Mouse (Mus musculus): ENCODE data around the gene Eif5b. TPM values are rescaled to one million over a fixed set of nuclear protein-coding genes. Genes with fewer than 3 reads are reported as not detected.

The Eif5b gene
- polyA plus RNA-seq, 1 experiment from 2014 or later = 20.7 TPM

DNA sequence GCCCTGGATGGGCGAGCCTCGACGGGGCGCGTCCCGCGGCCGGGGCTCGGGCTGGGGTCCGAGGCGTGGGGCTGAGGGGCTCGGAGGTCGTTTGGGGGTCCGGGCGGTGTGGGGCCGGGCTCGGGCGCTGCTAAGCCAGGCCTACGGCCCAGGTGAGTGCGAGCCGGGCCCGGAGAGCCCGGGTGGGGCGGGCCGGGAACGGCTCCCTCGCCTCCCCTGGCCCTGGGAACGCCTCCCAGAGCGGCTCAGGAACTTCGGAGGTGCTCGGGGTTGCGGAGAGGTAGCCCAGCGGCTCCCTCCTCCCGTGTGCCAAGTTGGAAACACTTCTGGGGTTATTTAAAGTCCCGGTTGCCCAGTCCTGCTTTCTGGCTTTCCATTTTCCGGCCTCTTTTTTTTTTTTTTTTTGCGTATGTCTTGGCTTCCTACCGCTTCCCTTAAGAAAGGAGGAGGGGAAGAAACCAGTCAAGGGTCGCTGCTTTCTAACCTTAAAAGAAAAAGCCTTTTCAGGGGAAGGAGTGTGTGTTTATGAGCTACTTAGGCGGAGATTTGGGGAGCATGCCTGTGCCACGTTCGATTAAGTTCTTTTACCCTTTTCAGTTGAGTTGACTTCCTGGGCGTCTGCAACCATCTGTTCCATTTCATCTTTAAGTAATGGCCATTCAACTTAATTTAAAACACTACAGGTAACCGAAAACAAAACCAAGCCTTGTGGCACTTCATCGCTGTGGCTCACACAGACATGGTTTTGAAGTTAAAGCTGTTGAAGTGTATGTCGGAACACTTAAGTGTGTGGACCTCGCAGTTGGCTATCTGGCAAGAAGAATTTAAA is 775 bp downstream of the Eif5b start:
- DNase-seq (no peak), ATAC-seq (ENCODE audit: low FRiP score, low TSS enrichment) (peak; percentile 13; the same call in 1 of the 2 replicates)
- peak overlapping the region; percentile 94 for H3K27ac ChIP-seq (replicated peaks; ENCODE audit: low read depth, low read length)
- no peaks in the 10 kb centered on the region for H3K27me3 ChIP-seq (ENCODE audit: control insufficient read depth, insufficient read depth, low read length)
- no peaks in the 10 kb centered on the region for H3K9me3 ChIP-seq (ENCODE audit: control insufficient read depth, low read length)
- peak overlapping the region; percentile 80 for H3K9ac ChIP-seq (replicated peaks; ENCODE audit: low read length)
- H3K36me3 ChIP-seq (ENCODE audit: control insufficient read depth, insufficient read depth, low read length) = peaks cover 20% of the 10 kb centered on the region
- H3K4me1 ChIP-seq (ENCODE audit: control insufficient read depth, insufficient read depth, low read length) = peaks cover 17% of the 10 kb centered on the region
- H3K4me2 ChIP-seq (ENCODE audit: low read length) = peak overlapping the region; percentile 67
- WGBS = 3% methylated on average over 47 of the region's 47 CpGs
- peak overlapping the region; percentile 90 for H3K4me3 ChIP-seq (replicated peaks; ENCODE audit: low read depth, low read length)

DNA sequence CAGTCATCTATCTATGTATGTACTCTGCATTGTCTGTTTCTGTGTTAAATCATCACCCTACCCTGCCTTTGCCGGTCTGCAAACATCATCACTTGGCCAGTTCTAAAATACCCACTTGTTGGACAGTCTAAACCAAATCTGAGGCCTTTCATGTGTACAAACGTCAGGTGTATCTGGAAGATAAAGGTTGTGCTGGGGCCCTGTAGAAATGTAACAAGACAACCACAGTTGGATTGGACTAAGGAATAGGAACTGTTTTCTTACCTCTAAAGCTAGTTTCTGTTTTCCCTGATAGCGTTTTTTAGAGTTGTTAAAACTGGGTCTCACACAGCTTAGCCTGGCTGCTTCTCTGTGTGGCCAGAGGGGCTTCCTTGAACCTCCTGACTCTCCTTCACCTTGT is 1.7 kb downstream of the Eif5b start:
- no peaks in the 10 kb centered on the region for H3K9me3 ChIP-seq (ENCODE audit: control insufficient read depth, low read length)
- H3K4me3 ChIP-seq (replicated peaks; ENCODE audit: low read depth, low read length) = no peak overlapping the region
- WGBS = 82% methylated on average over 3 of the region's 3 CpGs
- H3K4me1 ChIP-seq (ENCODE audit: control insufficient read depth, insufficient read depth, low read length) = peaks cover 17% of the 10 kb centered on the region
- H3K9ac ChIP-seq (replicated peaks; ENCODE audit: low read length) = no peak overlapping the region
- H3K4me2 ChIP-seq (ENCODE audit: low read length) = peak overlapping the region; percentile 67; the same call in 1 of the 2 replicates
- no peak overlapping the region for H3K27ac ChIP-seq (replicated peaks; ENCODE audit: low read depth, low read length)
- no peak for ATAC-seq (ENCODE audit: low FRiP score, low TSS enrichment)
- peaks cover 10% of the 10 kb centered on the region for H3K36me3 ChIP-seq (ENCODE audit: control insufficient read depth, insufficient read depth, low read length)
- no peaks in the 10 kb centered on the region for H3K27me3 ChIP-seq (ENCODE audit: control insufficient read depth, insufficient read depth, low read length)
- DNase-seq = no peak

DNA sequence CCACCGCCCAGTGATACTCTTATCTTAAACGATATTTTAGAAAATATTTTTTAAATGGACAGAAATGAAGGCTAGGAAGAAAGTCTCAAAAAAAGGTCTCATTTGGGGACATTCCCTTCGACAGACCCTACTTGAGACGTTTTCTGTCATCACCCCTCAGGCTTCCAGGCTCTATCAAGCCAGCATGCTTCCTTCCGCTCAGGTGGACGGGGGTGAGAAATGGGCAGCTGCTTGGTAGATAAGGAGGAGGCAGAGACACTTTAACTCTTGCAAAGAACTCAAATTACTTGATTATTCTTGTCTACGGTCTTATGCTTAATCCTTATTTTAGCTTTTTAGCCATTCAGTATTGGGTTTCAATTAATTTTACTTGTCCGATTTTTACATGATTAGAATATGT is 3.0 kb downstream of the Eif5b start:
- H3K4me1 ChIP-seq (ENCODE audit: control insufficient read depth, insufficient read depth, low read length) = peaks cover 17% of the 10 kb centered on the region
- H3K27me3 ChIP-seq (ENCODE audit: control insufficient read depth, insufficient read depth, low read length) = no peaks in the 10 kb centered on the region
- H3K9ac ChIP-seq (replicated peaks; ENCODE audit: low read length) = no peak overlapping the region
- H3K4me2 ChIP-seq (ENCODE audit: low read length) = no peak overlapping the region
- DNase-seq (no peak), ATAC-seq (ENCODE audit: low FRiP score, low TSS enrichment) (no peak)
- no peak overlapping the region for H3K27ac ChIP-seq (replicated peaks; ENCODE audit: low read depth, low read length)
- H3K9me3 ChIP-seq (ENCODE audit: control insufficient read depth, low read length) = no peaks in the 10 kb centered on the region
- H3K36me3 ChIP-seq (ENCODE audit: control insufficient read depth, insufficient read depth, low read length) = no peaks in the 10 kb centered on the region
- WGBS = 94% methylated on average over 8 of the region's 8 CpGs
- no peak overlapping the region for H3K4me3 ChIP-seq (replicated peaks; ENCODE audit: low read depth, low read length)

DNA sequence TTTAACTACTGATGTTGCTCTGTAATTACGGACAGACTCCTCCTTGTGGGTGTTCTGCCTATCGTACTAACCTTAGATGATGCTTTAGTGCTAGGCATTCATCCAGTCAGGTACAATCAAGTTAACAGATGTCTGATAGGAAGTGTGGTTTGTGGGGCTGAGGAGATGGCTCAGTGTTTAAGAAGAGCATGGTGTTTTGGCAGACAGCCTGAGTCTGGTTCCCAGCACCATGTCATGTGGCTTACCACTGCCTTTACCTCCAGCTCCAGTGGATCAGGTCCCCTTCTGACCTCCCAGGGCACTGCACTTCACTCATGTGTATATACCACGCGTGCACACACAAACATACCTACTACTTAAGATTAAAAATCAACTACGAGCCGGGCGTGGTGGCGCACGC is 4.1 kb downstream of the Eif5b start:
- no peak overlapping the region for H3K9ac ChIP-seq (replicated peaks; ENCODE audit: low read length)
- peaks cover 11% of the 10 kb centered on the region for H3K4me1 ChIP-seq (ENCODE audit: control insufficient read depth, insufficient read depth, low read length)
- no peaks in the 10 kb centered on the region for H3K27me3 ChIP-seq (ENCODE audit: control insufficient read depth, insufficient read depth, low read length)
- ATAC-seq (ENCODE audit: low FRiP score, low TSS enrichment) (no peak), DNase-seq (no peak)
- no peak overlapping the region for H3K4me3 ChIP-seq (replicated peaks; ENCODE audit: low read depth, low read length)
- WGBS = 95% methylated on average over 9 of the region's 9 CpGs
- H3K9me3 ChIP-seq (ENCODE audit: control insufficient read depth, low read length) = no peaks in the 10 kb centered on the region
- no peak overlapping the region for H3K27ac ChIP-seq (replicated peaks; ENCODE audit: low read depth, low read length)
- H3K36me3 ChIP-seq (ENCODE audit: control insufficient read depth, insufficient read depth, low read length) = no peaks in the 10 kb centered on the region
- no peak overlapping the region for H3K4me2 ChIP-seq (ENCODE audit: low read length)

DNA sequence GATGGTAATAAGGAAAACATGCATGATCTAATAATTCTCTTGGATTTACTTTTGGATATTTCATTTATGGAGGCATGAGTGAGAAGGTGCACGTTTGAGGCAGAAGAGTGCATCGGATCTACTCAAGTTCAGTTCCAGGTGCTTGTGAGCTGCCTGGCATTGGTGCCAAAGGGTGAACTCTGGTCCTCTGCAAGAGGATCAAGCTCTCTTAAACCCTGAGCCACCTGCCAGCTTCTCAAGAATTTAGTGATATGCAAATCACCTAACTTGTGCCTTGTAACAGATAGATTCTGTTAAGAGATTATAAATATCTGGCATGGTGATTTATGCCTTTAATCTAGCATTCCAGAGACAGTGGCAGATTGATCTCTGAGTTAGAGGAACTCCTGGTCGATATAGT is 5.2 kb downstream of the Eif5b start:
- ATAC-seq (ENCODE audit: low FRiP score, low TSS enrichment) (no peak), DNase-seq (no peak)
- Histone ChIP-seq H3K4me2 (ENCODE audit: low read length) (no peak overlapping the region), H3K27ac (replicated peaks; ENCODE audit: low read depth, low read length) (no peak overlapping the region), H3K9ac (replicated peaks; ENCODE audit: low read length) (no peak overlapping the region), H3K4me3 (replicated peaks; ENCODE audit: low read depth, low read length) (no peak overlapping the region), H3K27me3 (ENCODE audit: control insufficient read depth, insufficient read depth, low read length) (no peaks in the 10 kb centered on the region), H3K36me3 (ENCODE audit: control insufficient read depth, insufficient read depth, low read length) (no peaks in the 10 kb centered on the region), H3K9me3 (ENCODE audit: control insufficient read depth, low read length) (no peaks in the 10 kb centered on the region), H3K4me1 (ENCODE audit: control insufficient read depth, insufficient read depth, low read length) (peaks cover 11% of the 10 kb centered on the region)
- 92% methylated on average over 3 of the region's 3 CpGs for WGBS

DNA sequence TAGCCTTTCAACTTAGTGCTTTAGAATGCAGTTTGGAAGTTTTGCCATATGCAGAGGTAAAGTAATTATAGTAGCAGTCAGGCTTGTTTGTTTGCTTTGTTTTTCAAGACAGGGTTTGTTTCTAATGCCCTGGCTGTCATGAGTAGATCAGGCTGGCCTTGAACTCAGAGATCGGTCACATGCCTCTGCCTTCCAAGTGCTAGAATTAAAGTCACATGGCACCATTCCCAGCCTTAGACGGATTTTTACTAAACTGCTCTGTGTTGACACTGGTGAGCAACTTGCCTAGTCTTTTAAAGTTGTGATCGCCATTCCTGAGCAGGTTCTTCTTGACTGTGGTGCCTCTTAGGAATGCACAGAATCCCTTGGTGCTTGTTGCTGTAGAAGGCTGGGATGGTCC is 8.9 kb downstream of the Eif5b start:
- Histone ChIP-seq H3K36me3 (ENCODE audit: control insufficient read depth, insufficient read depth, low read length) (no peaks in the 10 kb centered on the region), H3K27me3 (ENCODE audit: control insufficient read depth, insufficient read depth, low read length) (no peaks in the 10 kb centered on the region), H3K27ac (replicated peaks; ENCODE audit: low read depth, low read length) (no peak overlapping the region), H3K9me3 (ENCODE audit: control insufficient read depth, low read length) (no peaks in the 10 kb centered on the region), H3K4me2 (ENCODE audit: low read length) (no peak overlapping the region), H3K4me1 (ENCODE audit: control insufficient read depth, insufficient read depth, low read length) (no peaks in the 10 kb centered on the region), H3K9ac (replicated peaks; ENCODE audit: low read length) (no peak overlapping the region), H3K4me3 (replicated peaks; ENCODE audit: low read depth, low read length) (no peak overlapping the region)
- DNase-seq (no peak), ATAC-seq (ENCODE audit: low FRiP score, low TSS enrichment) (no peak)
- WGBS = 77% methylated on average over 3 of the region's 3 CpGs

DNA sequence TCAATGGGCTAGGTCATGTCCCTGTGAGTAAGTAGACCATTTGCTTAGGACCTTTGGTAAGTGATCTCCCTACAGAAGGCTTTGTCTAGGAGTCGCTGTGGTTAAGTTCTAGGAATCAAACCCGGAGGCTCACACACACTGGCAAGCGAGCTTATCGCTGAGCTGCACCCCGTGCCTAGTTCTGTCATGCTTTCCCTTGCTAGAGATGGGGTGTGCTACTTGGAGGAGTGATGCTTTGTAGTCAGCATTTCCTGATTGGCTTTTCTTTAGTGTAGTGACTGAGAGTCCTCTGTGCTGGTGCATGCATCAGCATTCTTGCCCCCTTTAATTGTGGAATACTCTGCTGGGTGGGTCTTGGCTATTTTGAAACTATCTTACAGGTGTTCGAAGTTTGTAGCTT is 13.8 kb downstream of the Eif5b start:
- H3K36me3 ChIP-seq (ENCODE audit: control insufficient read depth, insufficient read depth, low read length) = no peaks in the 10 kb centered on the region
- H3K9ac ChIP-seq (replicated peaks; ENCODE audit: low read length) = no peak overlapping the region
- no peaks in the 10 kb centered on the region for H3K9me3 ChIP-seq (ENCODE audit: control insufficient read depth, low read length)
- no peak overlapping the region for H3K4me3 ChIP-seq (replicated peaks; ENCODE audit: low read depth, low read length)
- no peak overlapping the region for H3K27ac ChIP-seq (replicated peaks; ENCODE audit: low read depth, low read length)
- H3K4me1 ChIP-seq (ENCODE audit: control insufficient read depth, insufficient read depth, low read length) = no peaks in the 10 kb centered on the region
- 85% methylated on average over 6 of the region's 6 CpGs for WGBS
- no peaks in the 10 kb centered on the region for H3K27me3 ChIP-seq (ENCODE audit: control insufficient read depth, insufficient read depth, low read length)
- no peak overlapping the region for H3K4me2 ChIP-seq (ENCODE audit: low read length)
- ATAC-seq (ENCODE audit: low FRiP score, low TSS enrichment) (no peak), DNase-seq (no peak)

DNA sequence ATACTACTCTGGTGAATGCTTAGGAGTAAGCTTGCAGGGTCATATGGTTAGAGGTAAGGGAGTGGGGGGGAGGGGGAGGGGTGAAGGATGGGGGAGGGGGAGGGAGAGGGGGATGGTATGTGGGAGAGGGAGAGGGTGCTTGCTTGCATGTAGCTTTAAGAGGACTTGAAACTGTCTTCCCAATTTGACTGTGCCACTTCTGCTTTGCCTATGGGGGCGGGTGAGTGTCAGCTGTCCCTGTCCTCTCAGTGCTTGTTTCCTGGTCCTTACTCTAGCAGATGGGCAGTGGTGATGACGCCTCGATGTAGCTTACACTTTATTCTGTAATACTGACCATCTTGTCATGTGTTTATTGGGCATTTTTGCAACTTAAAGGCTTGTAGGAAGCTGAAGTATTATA is 14.3 kb downstream of the Eif5b start:
- WGBS = 95% methylated on average over 3 of the region's 3 CpGs
- ATAC-seq (ENCODE audit: low FRiP score, low TSS enrichment) = no peak
- Histone ChIP-seq H3K4me3 (replicated peaks; ENCODE audit: low read depth, low read length) (no peak overlapping the region), H3K4me1 (ENCODE audit: control insufficient read depth, insufficient read depth, low read length) (no peaks in the 10 kb centered on the region), H3K27ac (replicated peaks; ENCODE audit: low read depth, low read length) (no peak overlapping the region), H3K9ac (replicated peaks; ENCODE audit: low read length) (no peak overlapping the region), H3K36me3 (ENCODE audit: control insufficient read depth, insufficient read depth, low read length) (no peaks in the 10 kb centered on the region), H3K27me3 (ENCODE audit: control insufficient read depth, insufficient read depth, low read length) (no peaks in the 10 kb centered on the region), H3K9me3 (ENCODE audit: control insufficient read depth, low read length) (no peaks in the 10 kb centered on the region), H3K4me2 (ENCODE audit: low read length) (no peak overlapping the region)
- no peak for DNase-seq

DNA sequence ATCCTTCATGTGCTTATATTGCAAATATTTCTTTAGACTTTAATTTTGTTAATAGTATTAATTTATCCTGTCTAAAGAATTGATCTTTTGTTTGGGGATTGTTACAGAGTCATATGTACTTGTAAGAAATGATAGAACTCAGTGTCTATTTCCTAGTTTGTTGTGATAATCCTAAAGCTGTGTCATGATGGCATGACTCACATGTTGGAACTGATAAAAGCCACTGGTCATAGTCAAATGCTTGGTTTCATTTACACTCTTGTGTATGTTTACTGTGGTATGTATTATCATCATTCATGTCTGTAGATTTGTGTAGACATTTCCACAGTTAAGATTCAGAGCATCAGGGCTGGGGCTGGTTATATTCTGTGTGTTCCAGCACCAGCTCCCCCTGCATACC is 14.7 kb downstream of the Eif5b start:
- DNase-seq (no peak), ATAC-seq (ENCODE audit: low FRiP score, low TSS enrichment) (no peak)
- Histone ChIP-seq H3K36me3 (ENCODE audit: control insufficient read depth, insufficient read depth, low read length) (no peaks in the 10 kb centered on the region), H3K27me3 (ENCODE audit: control insufficient read depth, insufficient read depth, low read length) (no peaks in the 10 kb centered on the region), H3K9ac (replicated peaks; ENCODE audit: low read length) (no peak overlapping the region), H3K4me3 (replicated peaks; ENCODE audit: low read depth, low read length) (no peak overlapping the region), H3K27ac (replicated peaks; ENCODE audit: low read depth, low read length) (no peak overlapping the region), H3K9me3 (ENCODE audit: control insufficient read depth, low read length) (no peaks in the 10 kb centered on the region), H3K4me1 (ENCODE audit: control insufficient read depth, insufficient read depth, low read length) (no peaks in the 10 kb centered on the region), H3K4me2 (ENCODE audit: low read length) (no peak overlapping the region)

Data from midbrain, embryonic 14.5 days (tissue).